Mouse (Mus musculus) layer of hippocampus, adult 11-12 months (tissue): Measurements from ENCODE around the gene Fanca.
A peak's percentile ranks its signal among the peaks of the same experiment; 100 is the strongest.

Experiments
- DNase-seq: peaks from one replicate; pipeline ENCODE4 v3.0.0; 2022; ENCODE audit warnings: low spot score

Gene Fanca

DNA sequence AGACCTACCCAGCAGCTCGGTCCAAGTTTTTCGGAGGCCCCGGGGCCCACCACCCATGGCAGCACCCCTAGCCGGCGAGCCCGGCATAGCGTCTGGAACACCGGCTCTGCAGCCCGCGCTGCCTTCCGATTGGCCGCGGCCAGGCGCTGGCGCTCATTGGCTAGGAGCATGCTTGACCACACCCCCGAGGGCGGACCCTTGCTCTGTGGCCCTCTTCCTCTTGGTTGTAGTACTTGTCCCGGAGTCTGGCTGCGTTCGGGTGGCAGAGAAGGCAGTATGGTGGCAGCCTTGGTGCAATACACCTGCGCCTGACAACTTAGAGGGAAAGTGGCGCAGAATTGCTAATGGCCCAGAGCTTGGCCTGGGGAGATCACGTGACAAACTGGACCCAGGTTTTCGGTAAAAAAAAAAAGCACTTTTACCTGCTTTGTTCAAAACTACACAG, at the start of gene Fanca:
Gene Fanca (minus strand): TSS at position 110 of the 445 bp plus-strand sequence.
- peak; percentile 91 for DNase-seq

DNA sequence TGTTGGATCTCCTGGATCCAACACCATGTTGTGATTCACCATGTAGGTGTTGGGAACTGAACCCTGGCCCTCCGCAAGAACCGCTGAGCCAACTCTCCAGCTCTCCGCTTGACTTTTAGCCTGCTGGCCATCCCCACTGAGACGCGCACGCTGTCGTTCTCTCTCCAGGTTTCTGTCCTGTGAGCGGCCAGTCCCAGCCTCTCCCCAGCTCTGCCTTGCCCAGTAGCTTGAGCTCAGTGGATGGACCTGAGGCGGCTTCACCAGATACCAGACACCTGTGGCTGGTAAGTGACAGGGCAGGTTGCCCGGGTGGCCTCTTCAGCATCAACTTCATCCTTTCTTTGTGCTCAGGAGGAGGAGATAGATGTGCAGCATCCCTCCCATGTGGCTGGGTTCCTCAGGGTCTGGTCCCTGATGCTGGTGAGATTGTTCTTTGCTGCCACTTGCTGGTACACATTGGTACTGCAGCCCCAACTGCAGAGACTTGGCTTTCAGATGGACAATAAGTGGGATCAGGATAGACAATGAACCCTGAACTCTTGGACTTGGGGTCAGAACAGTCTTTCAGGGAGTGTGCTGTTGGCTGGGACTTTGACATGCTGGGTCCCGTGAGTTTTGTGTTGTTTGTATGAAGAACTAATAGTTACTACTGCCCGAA, 42.8 kb upstream of the Fanca start:
- peak; percentile 86 for DNase-seq

DNA sequence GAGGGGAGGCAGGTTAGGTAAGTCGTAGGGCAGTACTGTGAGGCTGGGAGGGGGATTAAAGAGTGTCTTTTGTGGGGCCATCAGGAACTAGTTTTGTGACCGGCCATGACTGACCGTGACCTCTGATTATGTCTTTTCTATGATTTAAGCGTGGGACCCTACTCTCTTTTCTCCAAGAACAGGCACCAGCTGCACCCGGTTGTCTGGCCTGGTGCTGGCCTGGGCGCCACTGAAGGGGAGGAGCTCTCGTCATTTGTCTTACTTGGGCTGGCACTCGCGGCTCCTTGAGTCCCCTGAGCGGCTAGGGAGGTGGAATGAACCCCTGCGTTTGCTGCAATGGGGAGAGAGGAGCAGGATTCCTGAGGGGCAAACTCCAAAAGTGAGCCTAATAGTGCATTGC, 34.8 kb upstream of the Fanca start:
- no peak for DNase-seq

DNA sequence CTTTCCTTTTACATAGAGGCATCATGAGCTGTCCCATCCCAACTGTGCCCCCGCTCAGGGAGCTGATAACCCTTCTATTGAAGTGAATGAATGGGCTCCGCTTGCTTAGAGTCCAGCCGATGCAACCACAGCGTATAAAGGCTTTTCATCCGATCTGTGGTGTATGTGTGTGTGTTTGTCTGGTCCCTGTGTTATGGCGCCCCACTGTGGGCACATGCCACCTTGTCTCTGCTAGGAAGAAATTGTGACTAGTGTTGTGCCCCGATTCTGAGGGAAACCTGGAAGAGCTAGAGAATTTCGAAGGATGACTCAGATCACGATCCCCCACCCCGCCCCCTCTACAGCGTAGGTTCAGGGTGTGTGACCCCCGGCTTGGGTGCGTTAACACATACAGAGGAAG, 34.4 kb upstream of the Fanca start:
- peak; percentile 67 for DNase-seq

DNA sequence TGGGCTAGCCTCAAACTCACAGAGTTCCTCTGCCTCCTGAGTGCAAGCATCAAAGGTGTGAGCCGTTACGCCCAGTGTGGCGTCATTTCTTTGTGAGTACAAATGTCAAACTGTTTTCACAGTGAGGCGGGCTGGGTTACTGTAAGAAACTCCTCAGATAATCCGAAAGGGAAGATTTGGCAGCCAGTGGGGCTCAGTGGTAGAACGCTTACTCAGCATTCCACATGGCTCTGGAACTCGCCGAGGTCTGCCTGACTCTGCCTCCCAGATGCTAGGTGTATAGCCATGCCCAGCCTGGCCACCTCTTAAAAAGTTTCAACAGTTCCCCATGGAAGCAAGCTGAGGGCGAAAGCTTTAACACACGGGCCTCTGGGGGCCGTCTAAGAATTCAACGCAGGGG, 33.7 kb upstream of the Fanca start:
- DNase-seq: no peak

DNA sequence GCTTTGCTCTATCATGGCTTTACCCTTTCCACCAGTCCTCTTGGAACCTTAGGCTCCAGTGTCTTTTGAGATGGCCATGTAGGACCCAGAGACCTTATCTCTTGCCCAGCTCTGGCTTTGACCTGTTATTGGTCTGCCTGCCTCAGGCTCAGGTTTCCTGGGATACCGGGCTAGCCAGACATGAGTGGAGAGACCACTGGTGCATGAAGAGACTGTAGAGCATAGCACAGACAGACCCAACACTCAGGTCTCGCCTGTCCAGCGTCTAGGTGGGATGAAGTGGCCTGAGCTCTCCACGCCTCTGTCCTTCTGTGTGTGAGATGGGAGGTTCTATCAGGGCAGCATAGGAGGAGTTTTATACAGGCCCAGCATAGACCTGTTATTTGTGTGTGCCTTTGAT, 30.7 kb upstream of the Fanca start:
- no peak for DNase-seq

DNA sequence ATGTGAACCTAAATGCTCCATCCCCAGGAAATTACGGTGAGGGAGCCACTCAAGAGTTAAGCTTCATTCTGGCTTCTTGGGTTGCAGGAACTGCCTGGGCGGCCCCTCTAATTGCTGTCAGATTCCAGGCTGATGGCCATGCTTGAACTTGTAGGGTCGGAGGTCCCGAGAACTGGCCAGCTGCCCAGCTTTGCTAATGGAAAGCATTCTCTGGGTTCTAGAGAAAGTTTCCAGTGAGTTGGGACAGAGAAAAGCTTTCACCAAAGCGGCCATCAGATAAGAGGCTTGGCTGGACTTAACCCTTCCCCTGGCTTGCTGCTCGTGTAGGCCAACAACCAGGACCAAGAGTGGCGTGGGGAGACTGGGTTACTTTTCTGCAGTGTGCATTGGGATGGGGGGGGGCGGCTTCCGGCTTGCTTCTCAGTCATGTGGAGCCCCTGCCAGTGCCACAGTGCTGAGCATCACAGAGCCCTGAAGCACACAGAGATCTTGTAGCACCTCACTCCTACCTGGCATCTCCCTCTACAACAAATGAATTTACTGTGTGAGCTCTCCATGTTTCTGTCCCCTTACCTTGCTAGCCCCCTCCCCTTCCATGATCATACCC, 30.0 kb upstream of the Fanca start:
- DNase-seq: no peak

DNA sequence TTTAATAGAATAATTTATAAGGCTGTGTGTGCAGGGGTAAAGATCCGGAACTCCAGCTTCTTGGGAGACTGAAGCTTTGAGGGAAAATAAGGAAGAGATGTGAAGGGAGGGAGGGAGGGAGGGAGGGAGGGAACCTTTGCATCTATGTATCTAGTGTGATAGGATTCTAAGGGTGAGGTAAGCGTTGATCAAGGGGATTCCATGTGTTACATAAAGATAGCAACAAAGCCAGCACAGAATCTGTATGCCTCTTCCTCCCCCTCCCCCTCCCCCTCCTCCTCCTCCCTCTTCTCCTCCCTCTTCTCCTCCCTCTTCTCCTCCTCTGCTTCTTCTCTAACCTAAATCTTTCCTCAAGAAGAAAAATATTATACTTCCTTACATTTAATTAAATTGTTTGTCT, 28.9 kb upstream of the Fanca start:
- no peak for DNase-seq

DNA sequence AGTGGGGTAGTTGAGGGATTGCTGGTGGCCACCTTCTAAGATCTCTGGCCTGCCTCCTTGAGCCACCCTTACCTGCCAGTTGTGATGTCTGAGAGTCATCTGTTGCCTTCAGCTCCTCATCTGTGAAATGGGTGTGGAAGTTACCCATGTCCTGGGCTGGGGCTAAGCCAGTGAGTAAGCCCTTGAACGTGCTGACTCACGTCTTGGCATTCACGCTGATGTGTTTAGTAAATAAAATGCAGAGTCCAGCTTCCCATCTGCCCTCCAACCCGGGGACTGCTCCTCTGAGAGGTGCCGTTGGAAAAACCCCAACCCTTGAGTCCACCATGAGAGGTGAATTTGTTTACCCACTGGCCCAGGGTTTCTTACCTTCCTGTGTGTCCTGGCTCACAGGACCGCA, 27.5 kb upstream of the Fanca start:
- DNase-seq: no peak

DNA sequence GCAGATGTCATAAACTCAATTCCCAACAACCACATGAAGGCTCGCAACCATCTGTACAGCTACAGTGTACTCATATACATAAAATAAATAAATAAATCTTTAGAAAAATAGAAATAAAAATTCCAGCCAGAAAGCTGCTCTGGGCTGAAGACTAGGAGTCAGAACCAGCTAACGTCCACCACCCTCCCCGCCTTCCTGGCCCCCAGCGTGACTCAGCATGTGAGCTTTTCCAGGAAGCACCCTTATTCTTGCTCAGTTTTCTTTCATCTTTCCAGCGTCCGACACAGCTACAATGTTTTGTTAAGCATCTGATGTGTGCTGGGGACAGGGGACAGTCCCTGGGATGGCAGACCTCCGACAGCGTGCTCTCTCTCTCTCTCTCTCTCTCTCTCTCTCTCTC, 26.8 kb upstream of the Fanca start:
- no peak for DNase-seq

DNA sequence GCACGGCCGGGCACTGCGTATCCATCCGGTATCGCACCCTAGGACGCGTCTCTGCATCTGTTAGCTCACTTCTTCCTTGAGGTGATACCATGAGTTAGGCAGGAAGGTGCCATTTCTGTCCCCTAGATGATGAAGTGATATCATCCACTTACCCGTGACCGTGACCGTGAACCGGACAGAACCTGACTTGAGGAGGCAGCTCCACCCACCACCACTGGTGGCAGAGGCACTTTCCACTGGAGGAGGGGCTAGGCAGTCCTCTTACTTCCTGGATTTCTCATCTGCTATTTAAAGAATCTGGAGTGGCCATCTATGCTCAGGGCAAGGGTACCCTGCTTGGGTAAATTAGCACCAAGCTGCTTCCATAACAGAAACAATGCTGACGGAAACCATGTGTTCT, 25.0 kb upstream of the Fanca start:
- no peak for DNase-seq

DNA sequence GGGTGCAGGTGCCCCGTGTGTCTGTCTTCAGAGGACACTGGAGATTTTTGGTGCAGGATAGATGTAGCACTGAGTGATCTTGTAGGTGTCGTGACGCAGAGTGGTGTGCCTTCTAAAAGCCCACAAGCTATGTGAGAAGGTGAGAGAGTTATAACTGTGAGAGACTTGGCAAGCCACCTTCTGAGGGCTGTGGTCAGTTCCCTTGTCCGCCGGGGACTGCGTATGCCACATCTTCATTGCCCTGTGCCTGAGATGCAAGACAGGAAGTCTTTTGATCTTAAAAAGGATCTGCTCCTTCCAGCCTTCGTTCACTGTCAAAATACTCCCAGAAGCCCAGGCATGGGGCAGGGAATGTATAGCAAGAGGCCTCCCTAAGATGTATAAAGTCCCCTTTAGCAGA, 24.5 kb upstream of the Fanca start:
- DNase-seq: no peak

DNA sequence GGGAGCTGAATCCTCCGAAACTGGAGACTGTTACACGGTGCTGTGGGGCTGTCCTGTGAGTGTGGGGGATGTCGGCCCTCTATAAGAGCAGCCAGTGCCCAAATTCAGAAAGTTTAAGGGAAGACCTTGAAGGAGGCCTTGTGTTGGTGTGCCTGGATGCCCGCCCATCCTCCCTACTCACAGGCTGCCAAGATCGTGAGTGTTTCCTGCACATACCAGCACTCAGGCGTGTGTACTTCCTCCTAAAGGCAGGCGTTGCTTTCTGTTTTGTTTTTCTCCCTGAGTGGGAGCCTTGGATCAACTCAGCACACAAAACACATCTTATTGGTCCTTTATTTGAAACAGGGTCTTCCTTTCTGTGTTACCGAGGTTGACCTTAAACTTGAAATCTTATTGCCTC, 23.9 kb upstream of the Fanca start:
- no peak for DNase-seq

DNA sequence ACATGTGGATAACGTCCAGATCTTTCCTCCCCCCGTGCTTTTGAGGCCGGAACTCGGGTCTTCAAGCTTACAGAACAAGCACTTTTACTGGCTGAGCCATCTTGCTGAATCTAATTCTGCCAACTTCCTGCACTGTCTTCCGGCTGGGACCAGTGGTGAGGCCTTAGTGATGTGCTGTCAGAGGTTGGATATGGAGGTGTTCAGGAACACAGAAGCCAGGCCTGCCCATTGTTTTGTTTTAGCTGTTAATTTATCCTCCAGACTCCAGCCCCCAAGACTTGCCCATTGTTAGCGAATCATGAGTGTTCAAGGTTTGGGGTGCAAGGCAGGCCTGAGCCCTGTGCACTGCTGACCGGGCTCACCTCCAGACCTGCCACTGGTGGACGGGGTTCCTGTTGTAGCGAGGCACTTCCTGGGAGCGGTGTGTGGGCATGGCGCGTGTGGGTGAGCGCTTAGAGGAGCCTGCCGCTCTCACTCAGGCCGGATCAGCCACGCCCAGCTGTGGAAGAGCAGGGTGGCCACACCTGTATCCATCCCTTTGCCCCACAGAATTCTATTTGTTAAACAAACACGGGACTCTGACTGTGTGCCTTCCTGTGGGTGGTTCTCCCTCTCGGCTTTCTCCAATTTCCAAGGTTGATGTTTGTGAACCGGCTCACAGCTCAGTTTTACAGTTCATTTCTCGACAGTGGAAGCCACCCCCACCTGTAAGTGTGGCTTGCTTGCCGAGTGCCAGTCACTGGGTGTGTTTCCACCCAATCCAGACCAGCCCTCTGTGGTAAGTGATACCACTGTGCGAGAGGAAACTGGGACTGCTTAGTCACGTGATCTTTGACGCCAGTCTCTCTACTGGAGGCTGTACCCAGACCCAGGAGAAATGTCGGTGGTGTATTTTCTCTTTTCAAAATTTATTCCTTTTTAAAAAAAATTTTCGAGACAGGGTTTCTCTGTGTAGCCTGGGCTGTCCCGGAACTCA, 23.0 kb upstream of the Fanca start:
- DNase-seq: no peak

DNA sequence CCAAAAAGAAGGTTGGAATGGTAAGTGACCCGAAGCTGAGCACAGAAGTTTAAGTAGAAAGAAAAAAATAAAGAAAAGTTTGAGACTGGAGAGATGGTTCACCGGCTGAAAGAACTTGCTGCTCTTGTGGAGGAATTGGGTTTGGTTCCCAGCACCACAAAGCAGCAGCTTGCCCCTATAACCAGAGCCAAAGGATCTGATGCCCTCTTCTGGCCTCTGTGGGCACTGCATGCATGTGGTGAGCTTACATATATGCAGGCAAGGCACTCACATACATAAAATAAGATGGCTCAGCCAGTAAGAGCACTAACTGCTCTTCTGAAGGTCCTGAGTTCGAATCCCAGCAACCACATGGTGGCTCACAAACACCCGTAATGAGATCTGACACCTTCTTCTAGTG, 21.7 kb upstream of the Fanca start:
- DNase-seq: no peak

DNA sequence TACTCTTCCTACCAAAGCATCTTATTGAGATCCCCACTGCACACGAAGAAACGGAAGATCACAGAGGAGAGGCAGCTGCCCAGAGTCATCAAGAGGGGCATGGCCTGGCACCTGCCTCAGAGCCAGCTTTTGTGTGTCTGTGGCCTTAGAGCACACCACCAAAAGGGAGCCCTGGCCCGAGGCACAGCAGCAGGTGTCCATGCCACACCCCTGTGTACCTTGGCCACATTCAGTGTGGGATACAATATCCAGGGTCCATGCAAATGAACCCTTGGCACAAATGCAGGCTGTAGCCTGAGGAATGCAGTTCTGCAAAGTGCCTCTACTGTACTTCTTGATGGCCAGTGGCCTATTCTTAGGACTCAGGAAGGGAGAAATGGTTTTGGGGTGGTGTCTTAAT, 19.1 kb upstream of the Fanca start:
- no peak for DNase-seq

DNA sequence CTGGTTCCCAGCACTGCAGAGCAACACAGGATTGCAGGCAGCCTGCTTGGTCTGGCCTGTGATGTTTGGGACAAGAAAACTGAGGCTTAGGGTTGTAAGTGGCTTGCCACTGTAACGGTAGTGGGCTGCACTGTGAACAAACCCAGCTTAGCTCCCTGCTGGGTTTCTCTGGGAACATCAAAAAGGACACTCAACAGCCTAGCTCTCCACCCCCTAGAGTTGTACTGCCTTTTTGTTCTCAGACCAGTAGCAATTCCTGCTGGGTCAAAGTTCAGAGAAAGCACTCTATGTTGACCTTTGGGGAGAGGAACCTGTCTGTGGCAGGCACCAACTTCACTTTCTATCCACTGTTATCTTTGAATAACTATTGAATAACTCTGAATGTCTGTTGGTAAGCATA, 16.1 kb upstream of the Fanca start:
- no peak for DNase-seq

DNA sequence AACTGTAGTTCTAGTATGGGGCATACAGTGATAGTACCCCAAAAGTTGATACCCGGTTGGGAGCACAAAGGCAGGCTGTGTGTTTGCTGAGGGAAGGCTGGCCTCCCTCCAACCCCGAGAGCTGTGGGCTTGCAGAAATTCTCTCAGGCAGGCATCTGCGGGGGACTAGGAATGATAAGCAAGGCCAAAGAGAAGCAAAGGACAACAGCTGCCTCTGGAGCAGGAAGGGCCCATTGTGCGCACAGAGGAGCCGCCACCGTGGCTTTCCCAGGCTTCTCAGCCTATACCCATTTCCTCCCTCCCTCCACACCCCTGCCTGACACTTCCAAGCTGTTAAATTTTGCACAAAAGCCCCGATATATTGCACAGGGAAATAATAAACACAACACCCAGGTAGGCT, 15.5 kb upstream of the Fanca start:
- peak; percentile 18 for DNase-seq

DNA sequence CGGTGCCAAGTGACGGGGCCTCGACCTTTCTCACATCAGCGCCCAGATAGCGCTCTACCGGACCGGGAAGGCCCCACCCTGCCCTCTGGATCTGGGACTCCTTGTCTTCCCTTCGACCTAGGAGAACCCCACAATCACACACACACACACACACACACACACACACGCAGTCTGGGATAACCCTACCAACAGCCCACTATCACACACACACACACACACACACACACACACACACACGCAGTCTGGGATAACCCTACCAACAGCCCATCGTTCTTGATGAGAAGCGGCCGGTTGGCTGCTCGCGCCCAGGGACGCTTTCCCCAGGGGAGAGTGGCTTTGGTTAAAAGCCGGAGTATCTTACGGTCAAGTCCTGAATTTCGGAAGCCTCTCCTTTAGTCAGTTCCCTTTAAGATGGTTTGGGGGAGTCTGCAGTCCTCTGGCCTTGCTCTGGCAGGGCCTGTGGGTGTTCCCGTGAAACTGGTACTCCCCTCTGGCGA, 14.8 kb upstream of the Fanca start:
- DNase-seq: no peak

DNA sequence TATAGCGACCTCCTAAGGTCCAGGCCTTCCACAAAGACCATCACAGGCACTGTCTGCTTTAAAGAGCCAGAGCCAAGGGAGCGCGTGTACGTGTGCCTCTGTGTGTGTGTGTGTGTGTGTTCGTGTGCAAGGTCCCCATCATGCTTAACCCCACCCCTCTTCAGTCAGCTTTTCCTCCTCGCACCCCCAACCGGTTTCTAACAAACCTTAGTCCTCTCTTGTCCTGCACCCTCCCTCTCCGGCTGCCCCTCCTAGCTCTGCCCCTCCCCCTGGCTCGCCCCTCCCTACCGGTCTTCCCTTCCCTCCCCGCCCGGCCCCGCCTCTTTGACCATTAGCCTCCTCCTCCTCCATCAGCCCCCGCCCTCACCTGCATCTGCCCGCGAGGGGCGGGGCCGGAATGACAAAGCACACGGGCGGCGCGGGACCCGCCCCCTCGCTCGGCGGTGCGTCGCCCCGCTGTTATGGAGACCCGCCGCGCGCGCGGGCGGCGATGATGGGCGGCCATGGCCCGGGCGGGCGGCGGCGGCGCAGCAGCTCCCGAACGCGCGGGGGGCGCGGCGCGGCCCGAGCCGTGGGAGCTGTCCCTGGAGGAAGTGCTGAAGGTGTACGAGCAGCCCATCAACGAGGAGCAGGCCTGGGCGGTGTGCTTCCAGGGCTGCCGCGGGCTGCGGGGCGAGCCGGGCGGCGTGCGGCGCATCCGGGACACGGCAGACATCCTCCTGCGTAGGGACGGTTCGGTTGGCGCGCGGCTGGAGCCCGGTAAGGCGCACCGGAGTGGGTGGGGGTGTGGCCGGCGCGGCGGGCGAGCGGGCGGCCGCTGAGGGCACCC, 14.1 kb upstream of the Fanca start, which contains the start of gene Spire2:
Gene Spire2 (plus strand): TSS at position 452 of the 829 bp plus-strand sequence.
- peak; percentile 62 for DNase-seq

DNA sequence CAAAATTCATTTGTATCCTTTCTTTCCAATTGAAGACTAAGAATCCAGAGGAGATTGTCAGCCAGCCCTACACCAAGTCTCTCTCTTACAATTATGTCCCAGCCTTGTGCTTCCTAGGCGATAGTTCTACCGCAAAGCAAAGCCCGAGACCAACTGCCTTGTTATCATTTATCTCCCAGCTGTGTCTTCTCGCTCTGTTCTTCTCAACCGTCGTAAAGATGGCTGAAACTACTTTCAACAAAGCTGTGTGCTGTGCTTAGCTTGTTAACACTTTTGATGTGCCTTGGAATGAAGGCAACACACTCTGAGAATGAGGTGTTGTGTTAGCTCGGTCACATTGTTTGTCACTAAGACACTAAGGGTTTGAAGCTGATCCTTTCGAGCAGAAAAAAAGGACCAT, 13.4 kb upstream of the Fanca start:
- DNase-seq: no peak

DNA sequence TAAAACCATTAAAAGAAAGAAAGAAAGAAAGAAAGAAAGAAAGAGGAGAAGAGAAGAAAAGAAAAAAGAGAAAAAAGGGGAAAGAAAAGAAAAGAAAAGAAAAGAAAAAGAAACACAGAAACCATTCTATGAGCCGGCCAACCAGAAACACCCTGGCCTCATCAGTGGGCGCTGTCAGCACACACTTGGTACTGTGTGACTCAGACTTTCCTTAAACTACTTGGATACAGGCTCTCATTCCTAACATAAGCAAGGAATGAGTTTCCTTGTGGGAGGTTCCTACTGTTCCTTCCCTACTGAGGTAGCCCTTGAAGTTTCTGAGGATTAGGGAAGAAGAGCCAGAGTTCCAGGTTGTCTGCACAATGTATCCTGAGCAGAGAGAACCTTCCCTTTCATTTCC, 12.9 kb upstream of the Fanca start:
- no peak for DNase-seq
